Mouse (Mus musculus): ENCODE measurements around the gene Casq2. TPM values are rescaled to one million over a fixed set of nuclear protein-coding genes. Genes with fewer than 3 reads are reported as not detected.

Gene Casq2
- polyA plus RNA-seq, 1 experiment from 2014 or later = 7.0 TPM

- Histone ChIP-seq H3K27ac (ENCODE audit: low read length) (no peak overlapping the region), H3K9ac (replicated peaks; ENCODE audit: low read depth) (no peak overlapping the region), H3K27me3 (replicated peaks; ENCODE audit: insufficient read depth, low read length) (no peaks in the 10 kb centered on the region), H3K36me3 (ENCODE audit: insufficient read depth, low read length) (no peaks in the 10 kb centered on the region), H3K4me1 (ENCODE audit: insufficient read depth, low read depth, low read length) (no peaks in the 10 kb centered on the region), H3K4me3 (ENCODE audit: low read depth, low read length) (no peak overlapping the region), H3K9me3 (ENCODE audit: low read length) (no peaks in the 10 kb centered on the region), H3K4me2 (replicated peaks; ENCODE audit: low read depth, low read length) (no peak overlapping the region)
- ATAC-seq (no peak), DNase-seq (ENCODE audit: low spot score) (no peak)
- TF ChIP-seq CTCF (IDR thresholded peaks at IDR 0.05) (no peak), EP300 (IDR thresholded peaks at IDR 0.05) (no peak)
- WGBS = 75% methylated on average over 3 of the region's 3 CpGs
These were observed 13.6 kb downstream of the Casq2 start for GRCm38 (mm10) chr3:102099793-102100192.

GRCm38 (mm10) chr3:102101445-102101844 lies 15.2 kb downstream of the Casq2 start:
- ATAC-seq (no peak), DNase-seq (ENCODE audit: low spot score) (no peak)
- Histone ChIP-seq H3K27ac (ENCODE audit: low read length) (no peak overlapping the region), H3K4me3 (ENCODE audit: low read depth, low read length) (no peak overlapping the region), H3K27me3 (replicated peaks; ENCODE audit: insufficient read depth, low read length) (no peaks in the 10 kb centered on the region), H3K36me3 (ENCODE audit: insufficient read depth, low read length) (no peaks in the 10 kb centered on the region), H3K4me2 (replicated peaks; ENCODE audit: low read depth, low read length) (no peak overlapping the region), H3K9me3 (ENCODE audit: low read length) (no peaks in the 10 kb centered on the region), H3K4me1 (ENCODE audit: insufficient read depth, low read depth, low read length) (no peaks in the 10 kb centered on the region), H3K9ac (replicated peaks; ENCODE audit: low read depth) (no peak overlapping the region)
- 72% methylated on average over 4 of the region's 4 CpGs for WGBS
- TF ChIP-seq CTCF (IDR thresholded peaks at IDR 0.05) (no peak), EP300 (IDR thresholded peaks at IDR 0.05) (no peak)

- Histone ChIP-seq H3K36me3 (ENCODE audit: insufficient read depth, low read length) (no peaks in the 10 kb centered on the region), H3K27me3 (replicated peaks; ENCODE audit: insufficient read depth, low read length) (no peaks in the 10 kb centered on the region), H3K9ac (replicated peaks; ENCODE audit: low read depth) (no peak overlapping the region), H3K9me3 (ENCODE audit: low read length) (no peaks in the 10 kb centered on the region), H3K4me2 (replicated peaks; ENCODE audit: low read depth, low read length) (no peak overlapping the region), H3K27ac (ENCODE audit: low read length) (no peak overlapping the region), H3K4me1 (ENCODE audit: insufficient read depth, low read depth, low read length) (no peaks in the 10 kb centered on the region), H3K4me3 (ENCODE audit: low read depth, low read length) (no peak overlapping the region)
- 56% methylated on average over 9 of the region's 9 CpGs for WGBS
- no peak for ATAC-seq
- no peak for DNase-seq (ENCODE audit: low spot score)
- TF ChIP-seq CTCF (IDR thresholded peaks at IDR 0.05) (no peak), EP300 (IDR thresholded peaks at IDR 0.05) (no peak)
These were observed 17.8 kb downstream of the Casq2 start for GRCm38 (mm10) chr3:102103811-102104565.

- WGBS = 76% methylated on average over 3 of the region's 3 CpGs
- no peak overlapping the region for H3K4me2 ChIP-seq (replicated peaks; ENCODE audit: low read depth, low read length)
- no peak for DNase-seq (ENCODE audit: low spot score)
These were observed 22.0 kb downstream of the Casq2 start for GRCm38 (mm10) chr3:102108201-102108600.

GRCm38 (mm10) chr3:102111979-102112599 lies 25.9 kb downstream of the Casq2 start:
- H3K27me3 ChIP-seq (replicated peaks; ENCODE audit: insufficient read depth, low read length) = no peaks in the 10 kb centered on the region
- no peaks in the 10 kb centered on the region for H3K9me3 ChIP-seq (ENCODE audit: low read length)
- TF ChIP-seq EP300 (IDR thresholded peaks at IDR 0.05) = no peak
- no peak for TF ChIP-seq CTCF (IDR thresholded peaks at IDR 0.05)
- WGBS = 72% methylated on average over 7 of the region's 7 CpGs
- no peaks in the 10 kb centered on the region for H3K4me1 ChIP-seq (ENCODE audit: insufficient read depth, low read depth, low read length)
- no peak overlapping the region for H3K27ac ChIP-seq (ENCODE audit: low read length)
- H3K9ac ChIP-seq (replicated peaks; ENCODE audit: low read depth) = no peak overlapping the region
- DNase-seq (ENCODE audit: low spot score) (no peak), ATAC-seq (no peak)
- H3K4me2 ChIP-seq (replicated peaks; ENCODE audit: low read depth, low read length) = no peak overlapping the region
- H3K36me3 ChIP-seq (ENCODE audit: insufficient read depth, low read length) = no peaks in the 10 kb centered on the region
- no peak overlapping the region for H3K4me3 ChIP-seq (ENCODE audit: low read depth, low read length)

More at GRCm38 (mm10) chr3:102108201-102108600, 22.0 kb downstream of the Casq2 start:
- Histone ChIP-seq H3K36me3 (ENCODE audit: insufficient read depth, low read length) (no peaks in the 10 kb centered on the region), H3K27me3 (replicated peaks; ENCODE audit: insufficient read depth, low read length) (no peaks in the 10 kb centered on the region), H3K27ac (ENCODE audit: low read length) (no peak overlapping the region), H3K4me3 (ENCODE audit: low read depth, low read length) (no peak overlapping the region), H3K9me3 (ENCODE audit: low read length) (no peaks in the 10 kb centered on the region), H3K4me1 (ENCODE audit: insufficient read depth, low read depth, low read length) (no peaks in the 10 kb centered on the region), H3K9ac (replicated peaks; ENCODE audit: low read depth) (no peak overlapping the region)
- TF ChIP-seq EP300 (IDR thresholded peaks at IDR 0.05) = no peak
- no peak for TF ChIP-seq CTCF (IDR thresholded peaks at IDR 0.05)
- ATAC-seq = no peak

GRCm38 (mm10) chr3:102120947-102121346 lies 34.7 kb downstream of the Casq2 start:
- Histone ChIP-seq H3K9me3 (ENCODE audit: low read length) (no peaks in the 10 kb centered on the region), H3K4me2 (replicated peaks; ENCODE audit: low read depth, low read length) (no peak overlapping the region), H3K36me3 (ENCODE audit: insufficient read depth, low read length) (no peaks in the 10 kb centered on the region), H3K27ac (ENCODE audit: low read length) (no peak overlapping the region), H3K27me3 (replicated peaks; ENCODE audit: insufficient read depth, low read length) (no peaks in the 10 kb centered on the region), H3K9ac (replicated peaks; ENCODE audit: low read depth) (no peak overlapping the region), H3K4me1 (ENCODE audit: insufficient read depth, low read depth, low read length) (no peaks in the 10 kb centered on the region), H3K4me3 (ENCODE audit: low read depth, low read length) (no peak overlapping the region)
- ATAC-seq (no peak), DNase-seq (ENCODE audit: low spot score) (no peak)
- TF ChIP-seq EP300 (IDR thresholded peaks at IDR 0.05) = no peak
- TF ChIP-seq CTCF (IDR thresholded peaks at IDR 0.05) = no peak; the same call in 1 of the 2 replicates
